Mouse (Mus musculus) erythroblast, embryonic 14.5 days (primary cell): Measurements from ENCODE around the gene Erbb3.
"Not testable (repeated sequence)": the region's sequence is repeated elsewhere in the genome, so short reads cannot be mapped to it uniquely, and the experiment has no call there.

ENCODE experiments used
- GATA1 ChIP-seq: IDR thresholded peaks from 2 replicates; pipeline ENCODE4 v1.6.1; 2012; ENCODE audit warnings: low read length, inconsistent platforms, mixed read lengths
- TAL1 ChIP-seq: IDR thresholded peaks from 3 replicates; pipeline ENCODE4 v1.6.1; 2012; ENCODE audit warnings: low read length, inconsistent platforms, mixed read lengths

GRCm38 (mm10) chr10:128549682-128550057 lies 39.8 kb downstream of the Erbb3 start:
- TF ChIP-seq GATA1, TAL1: not testable (repeated sequence)
